Mouse (Mus musculus) G1E (cell line): ENCODE measurements around the gene Trim26.

ENCODE experiments used
- CTCF ChIP-seq: IDR thresholded peaks from 2 replicates; pipeline ENCODE4 v1.5.1; 2012; ENCODE audit warnings: low read depth, low read length, inconsistent platforms, mixed read lengths
- GATA1 ChIP-seq: IDR thresholded peaks from 2 replicates; pipeline ENCODE4 v1.6.1; 2012; ENCODE audit warnings: borderline replicate concordance, low read length, inconsistent platforms, mixed read lengths
- GATA2 ChIP-seq: IDR thresholded peaks from 2 replicates; pipeline ENCODE4 v1.6.1; 2012; ENCODE audit warnings: low read depth, low read length, inconsistent platforms, borderline replicate concordance
- POLR2AphosphoS5 ChIP-seq: IDR thresholded peaks from 2 replicates; pipeline ENCODE4 v1.6.1; 2012; ENCODE audit warnings: low read depth, low read length, inconsistent platforms; ENCODE audit not compliant: insufficient replicate concordance
- TAL1 ChIP-seq: conservative IDR thresholded peaks from 2 replicates; pipeline ENCODE4 v1.6.1; 2012; ENCODE audit warnings: low read depth, low read length, inconsistent platforms, mixed read lengths

DNA sequence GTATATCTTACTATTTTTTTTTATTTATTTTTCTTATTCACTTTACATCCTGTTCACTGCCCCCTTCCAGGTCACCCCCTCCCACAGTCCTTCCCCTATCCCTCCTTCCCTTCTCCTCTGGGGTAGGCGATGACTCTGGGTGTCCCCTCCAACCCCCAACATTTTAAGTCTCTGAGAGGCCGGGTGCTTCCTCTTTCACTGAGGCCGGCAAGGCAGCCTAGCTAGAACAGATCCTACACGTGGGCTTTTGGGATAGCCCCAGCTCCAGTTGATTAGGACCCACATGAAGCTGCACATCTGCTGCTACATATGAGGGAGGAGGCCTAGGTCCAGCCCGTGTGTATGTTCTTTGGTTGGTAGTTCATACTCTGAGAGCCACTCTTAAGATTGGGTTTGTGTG lies 2.1 kb downstream of the Trim26 start:
- TF ChIP-seq CTCF (no peak), TAL1 (no peak), GATA1 (no peak), GATA2 (no peak), POLR2AphosphoS5 (no peak)
